Mouse (Mus musculus) liver, adult 2 months (tissue): Measurements from ENCODE around the gene E030030I06Rik.
"Not testable (repeated sequence)": the region's sequence is repeated elsewhere in the genome, so short reads cannot be mapped to it uniquely, and the experiment has no call there.

ENCODE experiments used
- CTCF ChIP-seq: fragments of 200-500 bp; IDR thresholded peaks from 2 replicates; pipeline ENCODE4 v1.5.1; 2011; ENCODE audit warnings: low read depth, low read length, control low read depth
- POLR2A ChIP-seq: fragments of 200-500 bp; IDR thresholded peaks from 2 replicates; pipeline ENCODE4 v1.6.1; 2011; ENCODE audit warnings: low read length, control low read depth; ENCODE audit not compliant: insufficient read depth; ENCODE audit errors: extremely low read depth

DNA sequence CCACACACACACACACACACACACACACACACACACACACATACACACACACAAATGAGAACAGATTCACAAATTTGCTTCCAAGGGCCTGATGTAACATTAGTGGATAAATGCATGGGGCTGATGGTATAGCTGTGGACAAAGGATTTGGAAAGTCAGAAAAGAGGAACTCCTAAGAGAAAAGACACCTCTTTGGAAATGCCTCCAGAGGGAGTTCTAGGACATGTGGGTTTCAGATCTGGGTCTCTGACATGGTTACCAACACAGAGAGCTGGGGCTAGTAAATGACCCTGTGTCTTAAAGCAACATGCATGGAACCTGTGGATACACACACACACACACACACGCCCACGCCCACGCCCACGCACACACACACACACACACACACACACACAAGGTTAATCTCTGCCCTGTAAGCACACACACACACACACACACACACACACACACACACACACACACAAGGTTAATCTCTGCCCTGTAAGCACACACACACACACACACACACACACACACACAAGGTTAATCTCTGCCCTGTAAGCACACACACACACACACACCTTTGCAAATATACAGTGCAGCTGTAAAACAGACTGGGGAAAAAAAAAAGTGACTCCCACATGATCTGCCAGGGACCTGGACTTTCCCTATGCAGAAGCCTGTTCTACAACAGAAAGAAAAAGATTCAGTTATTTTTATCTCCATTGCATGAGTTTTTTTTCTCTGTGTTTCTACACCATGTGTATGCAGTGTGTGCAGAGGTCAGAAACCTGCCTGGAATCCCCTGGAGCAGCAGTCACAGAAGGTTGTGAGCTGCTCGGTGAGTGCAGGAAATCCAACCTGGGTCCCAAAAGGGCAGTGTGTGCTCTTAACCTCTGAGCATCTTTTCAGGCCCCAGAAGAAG is 23.6 kb upstream of the E030030I06Rik start:
- TF ChIP-seq POLR2A, CTCF: not testable (repeated sequence)
